Mouse (Mus musculus): ENCODE data around the gene Gjb3. TPM values are rescaled to one million over a fixed set of nuclear protein-coding genes. Genes with fewer than 3 reads are reported as not detected.
A peak's percentile ranks its signal among the peaks of the same experiment; 100 is the strongest.

Gjb3 gene
- polyA plus RNA-seq, 1 experiment from 2014 or later: 5.4 TPM

DNA sequence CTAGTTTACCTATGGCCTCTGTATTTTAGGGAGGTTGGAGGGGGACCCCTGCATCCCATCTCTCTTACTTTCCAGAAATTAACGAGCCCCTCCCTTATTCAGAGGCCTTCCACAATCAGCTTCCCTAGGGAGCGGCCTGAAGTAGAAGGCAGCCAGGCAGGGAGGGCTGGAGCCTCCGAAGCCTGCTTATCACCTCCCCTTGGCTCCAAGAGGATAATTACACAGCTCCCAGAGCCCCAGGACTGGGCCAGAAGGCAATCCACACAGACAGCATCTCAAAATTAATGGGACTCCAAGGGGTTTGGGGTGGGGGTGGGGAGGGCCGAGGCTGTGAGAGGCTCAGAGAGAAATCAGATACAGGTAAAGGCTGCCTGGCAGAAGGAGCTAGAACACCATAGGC, 35.2 kb upstream of the Gjb3 start:
- Histone ChIP-seq H3K36me3 (ENCODE audit: control insufficient read depth, insufficient read depth, low read length) (no peaks in the 10 kb centered on the region), H3K4me3 (ENCODE audit: low read depth, low read length) (no peak overlapping the region), H3K9ac (ENCODE audit: low read depth, low read length) (no peak overlapping the region), H3K27ac (replicated peaks; ENCODE audit: low read depth, low read length) (no peak overlapping the region), H3K4me2 (ENCODE audit: low read depth, low read length) (no peak overlapping the region), H3K27me3 (replicated peaks; ENCODE audit: control insufficient read depth, insufficient read depth, low read length) (no peaks in the 10 kb centered on the region), H3K9me3 (ENCODE audit: control insufficient read depth, low read length) (no peaks in the 10 kb centered on the region), H3K4me1 (ENCODE audit: control insufficient read depth, insufficient read depth, low read length) (no peaks in the 10 kb centered on the region)
- ATAC-seq (ENCODE audit: low read depth): peak; percentile 82
- DNase-seq (ENCODE audit: low spot score): peak; percentile 62
- WGBS: 15% methylated on average over 4 of the region's 4 CpGs

DNA sequence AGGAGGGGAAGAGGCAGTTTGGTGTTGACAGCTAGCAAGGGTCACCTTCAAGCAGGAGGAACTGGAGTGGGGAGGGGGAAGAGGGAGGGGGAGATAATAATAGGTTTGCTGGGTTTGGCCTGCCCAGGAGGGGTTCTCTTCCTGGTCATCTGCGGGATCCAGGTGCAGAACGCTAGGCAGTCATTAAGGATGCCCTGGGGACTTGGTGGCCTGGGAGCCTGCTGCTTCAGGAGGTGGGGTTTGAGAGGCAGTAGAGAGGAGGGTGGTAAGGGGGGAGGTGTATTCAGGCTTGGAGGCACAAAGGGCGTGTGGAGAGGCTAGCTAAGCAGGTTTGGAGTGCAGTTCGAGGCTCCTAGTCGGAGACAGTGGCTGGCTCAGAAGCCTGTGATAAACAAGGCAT, 34.8 kb upstream of the Gjb3 start:
- H3K36me3 ChIP-seq (ENCODE audit: control insufficient read depth, insufficient read depth, low read length): no peaks in the 10 kb centered on the region
- no peaks in the 10 kb centered on the region for H3K27me3 ChIP-seq (replicated peaks; ENCODE audit: control insufficient read depth, insufficient read depth, low read length)
- no peak overlapping the region for H3K27ac ChIP-seq (replicated peaks; ENCODE audit: low read depth, low read length)
- no peak overlapping the region for H3K4me3 ChIP-seq (ENCODE audit: low read depth, low read length)
- DNase-seq (ENCODE audit: low spot score) (peak; percentile 36), ATAC-seq (ENCODE audit: low read depth) (peak; percentile 69; the same call in 1 of the 2 replicates)
- no peaks in the 10 kb centered on the region for H3K9me3 ChIP-seq (ENCODE audit: control insufficient read depth, low read length)
- H3K9ac ChIP-seq (ENCODE audit: low read depth, low read length): no peak overlapping the region
- no peak overlapping the region for H3K4me2 ChIP-seq (ENCODE audit: low read depth, low read length)
- H3K4me1 ChIP-seq (ENCODE audit: control insufficient read depth, insufficient read depth, low read length): no peaks in the 10 kb centered on the region
- 11% methylated on average over 5 of the region's 5 CpGs for WGBS

DNA sequence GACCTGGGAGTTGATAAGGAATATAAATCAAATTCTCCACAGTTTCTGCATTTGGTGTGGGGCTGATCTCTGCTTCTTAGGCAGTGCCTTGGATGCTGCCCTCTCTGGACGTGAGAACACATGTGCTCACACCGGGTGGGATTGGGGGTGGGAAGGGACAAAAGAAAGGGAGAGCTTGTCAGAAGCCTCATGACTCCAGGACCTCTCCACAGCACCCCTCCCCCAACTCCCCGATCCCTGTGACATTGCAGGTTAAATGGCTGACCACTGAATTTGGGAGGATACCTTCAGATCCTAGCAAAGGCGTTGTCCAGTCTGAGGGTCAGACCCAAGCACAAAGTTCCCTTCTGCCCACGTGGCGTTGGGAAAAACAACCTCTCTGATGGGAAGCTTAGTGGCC, 33.8 kb upstream of the Gjb3 start:
- H3K9me3 ChIP-seq (ENCODE audit: control insufficient read depth, low read length): no peaks in the 10 kb centered on the region
- no peaks in the 10 kb centered on the region for H3K4me1 ChIP-seq (ENCODE audit: control insufficient read depth, insufficient read depth, low read length)
- no peaks in the 10 kb centered on the region for H3K27me3 ChIP-seq (replicated peaks; ENCODE audit: control insufficient read depth, insufficient read depth, low read length)
- H3K9ac ChIP-seq (ENCODE audit: low read depth, low read length): no peak overlapping the region
- no peak for DNase-seq (ENCODE audit: low spot score)
- no peak overlapping the region for H3K4me2 ChIP-seq (ENCODE audit: low read depth, low read length)
- no peaks in the 10 kb centered on the region for H3K36me3 ChIP-seq (ENCODE audit: control insufficient read depth, insufficient read depth, low read length)
- no peak overlapping the region for H3K4me3 ChIP-seq (ENCODE audit: low read depth, low read length)
- H3K27ac ChIP-seq (replicated peaks; ENCODE audit: low read depth, low read length): no peak overlapping the region
- ATAC-seq (ENCODE audit: low read depth): no peak
- WGBS: 56% methylated on average over 6 of the region's 6 CpGs

DNA sequence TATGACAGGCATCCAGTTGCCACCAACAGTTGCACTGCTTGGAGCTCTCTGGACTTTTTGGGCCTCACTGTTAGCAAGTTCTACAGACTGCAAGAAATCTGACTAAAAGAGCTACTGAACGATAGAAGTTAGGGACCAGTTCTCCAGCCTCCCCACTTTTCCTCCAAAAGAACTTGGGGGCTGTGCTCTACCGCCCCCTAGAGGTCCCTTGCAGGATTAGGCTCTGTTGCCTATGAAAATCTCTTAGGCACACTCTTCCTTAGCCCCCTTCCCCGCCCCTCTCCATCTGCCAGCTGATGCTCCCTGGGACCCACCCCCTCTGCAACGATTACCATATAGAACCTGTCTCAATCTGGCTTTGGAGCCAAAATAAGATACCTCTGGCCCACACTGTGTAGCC, 32.7 kb upstream of the Gjb3 start:
- H3K4me3 ChIP-seq (ENCODE audit: low read depth, low read length): no peak overlapping the region
- H3K27me3 ChIP-seq (replicated peaks; ENCODE audit: control insufficient read depth, insufficient read depth, low read length): no peaks in the 10 kb centered on the region
- ATAC-seq (ENCODE audit: low read depth) (no peak), DNase-seq (ENCODE audit: low spot score) (no peak)
- no peak overlapping the region for H3K4me2 ChIP-seq (ENCODE audit: low read depth, low read length)
- H3K36me3 ChIP-seq (ENCODE audit: control insufficient read depth, insufficient read depth, low read length): no peaks in the 10 kb centered on the region
- H3K27ac ChIP-seq (replicated peaks; ENCODE audit: low read depth, low read length): no peak overlapping the region
- no peaks in the 10 kb centered on the region for H3K9me3 ChIP-seq (ENCODE audit: control insufficient read depth, low read length)
- WGBS: 57% methylated on average over 4 of the region's 4 CpGs
- no peaks in the 10 kb centered on the region for H3K4me1 ChIP-seq (ENCODE audit: control insufficient read depth, insufficient read depth, low read length)
- no peak overlapping the region for H3K9ac ChIP-seq (ENCODE audit: low read depth, low read length)

DNA sequence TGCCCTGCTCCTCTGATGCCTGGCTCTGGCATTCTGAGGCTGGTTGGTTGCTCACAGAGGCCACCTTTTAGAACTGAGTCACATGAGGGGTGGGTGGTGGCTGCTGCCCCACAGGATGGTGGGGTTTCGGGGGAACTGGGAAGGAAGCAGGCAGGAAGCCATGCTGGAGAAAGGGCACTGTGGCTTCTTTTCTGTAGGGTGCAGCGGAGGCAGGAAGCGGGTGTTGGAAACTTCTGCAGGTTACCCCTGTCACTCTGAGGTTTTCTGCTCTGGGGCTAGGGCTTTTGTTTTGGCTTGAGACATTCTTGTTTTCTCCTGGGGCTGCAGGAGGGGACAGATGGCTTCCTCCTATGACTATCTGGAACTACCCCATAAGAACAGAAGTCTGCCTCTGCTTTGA, 31.9 kb upstream of the Gjb3 start:
- no peak overlapping the region for H3K4me3 ChIP-seq (ENCODE audit: low read depth, low read length)
- DNase-seq (ENCODE audit: low spot score): no peak

DNA sequence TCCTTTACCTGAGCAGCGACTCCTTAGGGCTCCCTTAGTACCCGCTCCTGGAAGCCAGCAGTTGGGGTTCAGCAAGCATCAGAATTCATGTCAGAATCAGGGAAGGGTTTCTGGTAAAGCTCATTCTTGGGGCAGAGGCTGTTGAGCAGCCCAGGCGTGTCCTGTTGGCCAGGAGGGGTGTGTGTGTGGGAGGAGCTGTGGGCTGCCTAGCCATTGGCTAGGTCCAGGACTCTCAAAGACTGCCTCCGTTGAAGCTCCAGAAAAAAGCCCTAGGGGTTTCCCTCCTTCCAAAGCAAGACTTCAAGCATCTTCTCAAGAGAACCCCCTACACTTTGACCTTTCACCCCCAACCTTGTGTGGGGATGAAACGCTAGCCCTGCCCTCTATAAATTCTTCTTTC, 27.4 kb upstream of the Gjb3 start, which contains the start of gene Gjb5:
Gene Gjb5, minus strand, starts transcription at position 164 of the 400 bp plus-strand sequence.
- DNase-seq (ENCODE audit: low spot score) (no peak), ATAC-seq (ENCODE audit: low read depth) (peak; percentile 70; the same call in 1 of the 2 replicates)
- H3K4me1 ChIP-seq (ENCODE audit: control insufficient read depth, insufficient read depth, low read length): no peaks in the 10 kb centered on the region
- no peaks in the 10 kb centered on the region for H3K36me3 ChIP-seq (ENCODE audit: control insufficient read depth, insufficient read depth, low read length)
- H3K4me2 ChIP-seq (ENCODE audit: low read depth, low read length): no peak within 1 kb of the TSS
- no peaks in the 10 kb centered on the region for H3K27me3 ChIP-seq (replicated peaks; ENCODE audit: control insufficient read depth, insufficient read depth, low read length)
- WGBS: 19% methylated on average over 5 of the region's 5 CpGs
- no peaks in the 10 kb centered on the region for H3K9me3 ChIP-seq (ENCODE audit: control insufficient read depth, low read length)
- no peak within 1 kb of the TSS for H3K27ac ChIP-seq (replicated peaks; ENCODE audit: low read depth, low read length)
- H3K4me3 ChIP-seq (ENCODE audit: low read depth, low read length): no peak within 1 kb of the TSS
- no peak within 1 kb of the TSS for H3K9ac ChIP-seq (ENCODE audit: low read depth, low read length)

More for the DNA sequence above, 31.9 kb upstream of the Gjb3 start:
- Histone ChIP-seq H3K9ac (ENCODE audit: low read depth, low read length) (no peak overlapping the region), H3K27me3 (replicated peaks; ENCODE audit: control insufficient read depth, insufficient read depth, low read length) (no peaks in the 10 kb centered on the region), H3K9me3 (ENCODE audit: control insufficient read depth, low read length) (no peaks in the 10 kb centered on the region), H3K4me1 (ENCODE audit: control insufficient read depth, insufficient read depth, low read length) (no peaks in the 10 kb centered on the region), H3K36me3 (ENCODE audit: control insufficient read depth, insufficient read depth, low read length) (no peaks in the 10 kb centered on the region), H3K27ac (replicated peaks; ENCODE audit: low read depth, low read length) (no peak overlapping the region), H3K4me2 (ENCODE audit: low read depth, low read length) (no peak overlapping the region)
- WGBS: 79% methylated on average over 3 of the region's 3 CpGs
- ATAC-seq (ENCODE audit: low read depth): no peak

DNA sequence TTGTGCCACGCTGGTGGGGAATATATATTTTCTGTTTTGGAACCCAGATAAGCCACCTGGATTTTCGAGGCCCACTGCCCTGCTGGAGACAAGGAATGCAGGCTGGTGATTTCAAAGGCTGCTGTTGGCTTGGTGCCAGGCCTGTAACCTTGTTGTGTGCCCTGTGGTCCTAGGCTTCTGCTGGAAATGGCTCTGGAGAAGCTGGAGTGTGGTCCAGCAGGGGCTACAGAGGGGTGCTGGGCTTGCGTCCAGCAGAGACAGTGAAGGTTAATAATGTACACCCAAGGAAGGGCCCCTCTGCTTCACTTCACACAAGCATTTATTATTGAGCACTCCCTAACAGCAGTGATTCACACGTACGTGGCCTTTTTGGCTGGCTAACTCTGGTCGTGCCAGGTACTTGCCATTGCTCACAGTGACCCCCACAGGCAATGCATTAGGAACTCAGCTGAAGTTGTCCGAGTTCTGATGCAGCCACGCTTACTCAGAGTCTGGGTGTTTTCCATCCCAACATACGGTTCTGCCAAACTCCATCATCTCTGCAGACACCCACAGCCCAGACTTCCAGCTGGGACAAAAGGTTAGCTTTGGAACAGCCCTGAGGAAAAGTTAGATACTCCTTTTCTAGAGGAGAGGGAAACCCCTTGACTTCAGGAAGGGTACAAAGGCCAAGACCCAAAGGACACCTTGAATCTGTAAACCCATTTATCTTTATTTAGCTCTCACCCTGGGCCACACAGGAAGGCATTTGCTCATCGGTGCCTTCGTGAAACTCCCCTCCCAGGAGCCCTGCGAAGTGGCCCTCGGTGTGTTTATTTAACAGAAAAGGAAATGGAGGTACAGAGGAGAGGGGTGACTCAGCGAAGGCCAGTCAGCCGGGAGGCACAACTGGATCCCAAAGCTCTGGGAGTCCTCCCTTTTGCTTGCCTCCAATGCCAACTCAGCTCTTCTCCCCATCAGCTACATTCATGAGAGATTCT, 24.2 kb upstream of the Gjb3 start:
- WGBS: 63% methylated on average over 15 of the region's 15 CpGs
- Histone ChIP-seq H3K4me2 (ENCODE audit: low read depth, low read length) (no peak overlapping the region), H3K9me3 (ENCODE audit: control insufficient read depth, low read length) (no peaks in the 10 kb centered on the region), H3K27ac (replicated peaks; ENCODE audit: low read depth, low read length) (no peak overlapping the region), H3K9ac (ENCODE audit: low read depth, low read length) (no peak overlapping the region), H3K4me3 (ENCODE audit: low read depth, low read length) (no peak overlapping the region), H3K4me1 (ENCODE audit: control insufficient read depth, insufficient read depth, low read length) (no peaks in the 10 kb centered on the region), H3K36me3 (ENCODE audit: control insufficient read depth, insufficient read depth, low read length) (no peaks in the 10 kb centered on the region), H3K27me3 (replicated peaks; ENCODE audit: control insufficient read depth, insufficient read depth, low read length) (no peaks in the 10 kb centered on the region)
- DNase-seq (ENCODE audit: low spot score): no peak
- no peak for ATAC-seq (ENCODE audit: low read depth)

DNA sequence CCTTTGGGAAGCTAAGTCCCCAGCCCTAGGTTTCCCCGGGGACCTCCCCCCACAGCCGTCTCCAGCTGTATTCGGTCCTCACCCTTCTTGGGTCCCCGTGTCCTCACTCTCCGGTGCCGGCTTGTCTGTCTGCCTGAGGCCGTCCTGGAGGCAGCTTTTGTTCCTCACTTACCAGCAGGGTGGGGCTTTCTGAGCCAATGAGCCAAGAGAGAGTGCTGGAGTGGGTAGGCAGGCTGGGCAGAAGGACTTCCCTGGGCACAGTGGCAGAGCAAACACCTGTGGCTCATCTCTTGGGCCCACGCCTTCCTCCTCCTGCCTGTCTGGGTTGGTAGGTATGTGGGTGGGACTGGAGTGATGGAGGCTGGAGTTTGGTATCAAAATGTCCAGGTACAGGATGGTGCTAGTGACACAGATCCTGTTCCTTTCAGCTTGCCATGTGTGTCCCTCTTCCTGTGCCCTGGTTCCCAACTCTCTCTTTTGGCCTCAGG, 23.4 kb upstream of the Gjb3 start, which contains the start of gene Gjb4:
Gene Gjb4, minus strand, starts transcription at position 131 of the 488 bp plus-strand sequence.
- WGBS: 44% methylated on average over 8 of the region's 8 CpGs
- no peak for ATAC-seq (ENCODE audit: low read depth)
- Histone ChIP-seq H3K9me3 (ENCODE audit: control insufficient read depth, low read length) (no peaks in the 10 kb centered on the region), H3K9ac (ENCODE audit: low read depth, low read length) (no peak within 1 kb of the TSS), H3K4me2 (ENCODE audit: low read depth, low read length) (no peak within 1 kb of the TSS), H3K4me3 (ENCODE audit: low read depth, low read length) (no peak within 1 kb of the TSS), H3K27me3 (replicated peaks; ENCODE audit: control insufficient read depth, insufficient read depth, low read length) (no peaks in the 10 kb centered on the region), H3K4me1 (ENCODE audit: control insufficient read depth, insufficient read depth, low read length) (no peaks in the 10 kb centered on the region), H3K36me3 (ENCODE audit: control insufficient read depth, insufficient read depth, low read length) (no peaks in the 10 kb centered on the region), H3K27ac (replicated peaks; ENCODE audit: low read depth, low read length) (no peak within 1 kb of the TSS)
- no peak for DNase-seq (ENCODE audit: low spot score)
